Mouse (Mus musculus): ENCODE measurements around the gene Ccr2. TPM values are rescaled to one million over a fixed set of nuclear protein-coding genes. Genes with fewer than 3 reads are reported as not detected.
"Not testable (repeated sequence)": the region's sequence is repeated elsewhere in the genome, so short reads cannot be mapped to it uniquely, and the experiment has no call there.

Ccr2 gene
- polyA plus RNA-seq, 1 experiment from 2014 or later: 1.0 TPM

GRCm38 (mm10) chr9:124068098-124069058, 33.4 kb upstream of the Ccr2 start:
- H3K27ac ChIP-seq: no peak overlapping the region
- no peaks in the 10 kb centered on the region for H3K9me3 ChIP-seq (replicated peaks; ENCODE audit: low read length)
- no peak overlapping the region for H3K4me2 ChIP-seq (ENCODE audit: low read length)
- no peaks in the 10 kb centered on the region for H3K4me1 ChIP-seq (replicated peaks; ENCODE audit: insufficient read depth, low read length)
- TF ChIP-seq CTCF (IDR thresholded peaks at IDR 0.05; ENCODE audit: low read depth): no peak
- H3K4me3 ChIP-seq (replicated peaks; ENCODE audit: low read depth, low read length): no peak overlapping the region
- DNase-seq (ENCODE audit: low spot score) (no peak), ATAC-seq (replicated peaks; ENCODE audit: low FRiP score, low read depth) (no peak)
- H3K9ac ChIP-seq (ENCODE audit: low read depth, low read length): no peak overlapping the region
- H3K36me3 ChIP-seq (ENCODE audit: insufficient read depth, low read length): no peaks in the 10 kb centered on the region
- H3K27me3 ChIP-seq (ENCODE audit: insufficient read depth, low read length): no peaks in the 10 kb centered on the region
- 56% methylated on average over 2 of the region's 2 CpGs for WGBS

GRCm38 (mm10) chr9:124071506-124071905, 30.2 kb upstream of the Ccr2 start:
- Histone ChIP-seq H3K4me2 (ENCODE audit: low read length) (no peak overlapping the region), H3K9me3 (replicated peaks; ENCODE audit: low read length) (no peaks in the 10 kb centered on the region), H3K4me1 (replicated peaks; ENCODE audit: insufficient read depth, low read length) (no peaks in the 10 kb centered on the region), H3K27me3 (ENCODE audit: insufficient read depth, low read length) (no peaks in the 10 kb centered on the region), H3K4me3 (replicated peaks; ENCODE audit: low read depth, low read length) (no peak overlapping the region), H3K9ac (ENCODE audit: low read depth, low read length) (no peak overlapping the region), H3K27ac (no peak overlapping the region), H3K36me3 (ENCODE audit: insufficient read depth, low read length) (no peaks in the 10 kb centered on the region)
- no peak for TF ChIP-seq CTCF (IDR thresholded peaks at IDR 0.05; ENCODE audit: low read depth)
- DNase-seq (ENCODE audit: low spot score) (no peak), ATAC-seq (replicated peaks; ENCODE audit: low FRiP score, low read depth) (no peak)
- 83% methylated on average over 1 of the region's 1 CpGs for WGBS

GRCm38 (mm10) chr9:124079803-124080202, 21.9 kb upstream of the Ccr2 start:
- Histone ChIP-seq H3K4me3 (replicated peaks; ENCODE audit: low read depth, low read length) (no peak overlapping the region), H3K9ac (ENCODE audit: low read depth, low read length) (no peak overlapping the region), H3K36me3 (ENCODE audit: insufficient read depth, low read length) (no peaks in the 10 kb centered on the region), H3K9me3 (replicated peaks; ENCODE audit: low read length) (no peaks in the 10 kb centered on the region), H3K4me1 (replicated peaks; ENCODE audit: insufficient read depth, low read length) (no peaks in the 10 kb centered on the region), H3K27me3 (ENCODE audit: insufficient read depth, low read length) (no peaks in the 10 kb centered on the region), H3K27ac (no peak overlapping the region), H3K4me2 (ENCODE audit: low read length) (no peak overlapping the region)
- ATAC-seq (replicated peaks; ENCODE audit: low FRiP score, low read depth) (no peak), DNase-seq (ENCODE audit: low spot score) (no peak)
- WGBS: 67% methylated on average over 4 of the region's 4 CpGs
- TF ChIP-seq CTCF (IDR thresholded peaks at IDR 0.05; ENCODE audit: low read depth): no peak

- 91% methylated on average over 12 of the region's 13 CpGs for WGBS
- H3K9me3 ChIP-seq (replicated peaks; ENCODE audit: low read length); H3K27me3 ChIP-seq (ENCODE audit: insufficient read depth, low read length); DNase-seq (ENCODE audit: low spot score); H3K36me3 ChIP-seq (ENCODE audit: insufficient read depth, low read length); H3K4me2 ChIP-seq (ENCODE audit: low read length); H3K4me3 ChIP-seq (replicated peaks; ENCODE audit: low read depth, low read length); ATAC-seq (replicated peaks; ENCODE audit: low FRiP score, low read depth); H3K4me1 ChIP-seq (replicated peaks; ENCODE audit: insufficient read depth, low read length); H3K9ac ChIP-seq (ENCODE audit: low read depth, low read length); H3K27ac ChIP-seq: not testable (repeated sequence)
These were observed 21.3 kb upstream of the Ccr2 start for GRCm38 (mm10) chr9:124080471-124080870.

- no peak overlapping the region for H3K27ac ChIP-seq
- no peak for TF ChIP-seq CTCF (IDR thresholded peaks at IDR 0.05; ENCODE audit: low read depth)
- H3K4me1 ChIP-seq (replicated peaks; ENCODE audit: insufficient read depth, low read length): no peaks in the 10 kb centered on the region
- H3K27me3 ChIP-seq (ENCODE audit: insufficient read depth, low read length): no peaks in the 10 kb centered on the region
- H3K9me3 ChIP-seq (replicated peaks; ENCODE audit: low read length): no peaks in the 10 kb centered on the region
- H3K9ac ChIP-seq (ENCODE audit: low read depth, low read length): no peak overlapping the region
- DNase-seq (ENCODE audit: low spot score) (no peak), ATAC-seq (replicated peaks; ENCODE audit: low FRiP score, low read depth) (no peak)
- no peaks in the 10 kb centered on the region for H3K36me3 ChIP-seq (ENCODE audit: insufficient read depth, low read length)
- 74% methylated on average over 1 of the region's 1 CpGs for WGBS
- no peak overlapping the region for H3K4me2 ChIP-seq (ENCODE audit: low read length)
- no peak overlapping the region for H3K4me3 ChIP-seq (replicated peaks; ENCODE audit: low read depth, low read length)
These were observed 11.3 kb upstream of the Ccr2 start for GRCm38 (mm10) chr9:124090441-124090840.

- H3K4me2 ChIP-seq (ENCODE audit: low read length): no peak overlapping the region
- no peaks in the 10 kb centered on the region for H3K9me3 ChIP-seq (replicated peaks; ENCODE audit: low read length)
- ATAC-seq (replicated peaks; ENCODE audit: low FRiP score, low read depth) (no peak), DNase-seq (ENCODE audit: low spot score) (no peak)
- no peak overlapping the region for H3K4me3 ChIP-seq (replicated peaks; ENCODE audit: low read depth, low read length)
- H3K27ac ChIP-seq: no peak overlapping the region
- WGBS: 84% methylated on average over 1 of the region's 1 CpGs
- H3K27me3 ChIP-seq (ENCODE audit: insufficient read depth, low read length): no peaks in the 10 kb centered on the region
- H3K4me1 ChIP-seq (replicated peaks; ENCODE audit: insufficient read depth, low read length): no peaks in the 10 kb centered on the region
- TF ChIP-seq CTCF (IDR thresholded peaks at IDR 0.05; ENCODE audit: low read depth): no peak
- H3K36me3 ChIP-seq (ENCODE audit: insufficient read depth, low read length): no peaks in the 10 kb centered on the region
- no peak overlapping the region for H3K9ac ChIP-seq (ENCODE audit: low read depth, low read length)
These were observed 2.6 kb upstream of the Ccr2 start for GRCm38 (mm10) chr9:124099127-124099526.

All from kidney, postnatal 0 days (tissue).